18 mouse cellular contexts compared by ENCODE assay signal in genomic region chr5:24280523-24280922, GRCm38 (mm10).
DNase-seq lines count a peak whose midpoint lies in the region; ATAC-seq lines count a peak whose summit lies in the region.
"Had no signal": no experiment of that assay in that cellular context is flagged by ENCODE, and none has a peak within 500 bp of the region (broad histone marks: within the 10 kb centered on the region; RNA-seq: fewer than 3 reads in every experiment).

No protein-coding gene starts in this region.

- DNase-seq in hindbrain, embryonic 11.5 days (ENCODE audit: low spot score) = peak; percentile 61
- DNase-seq in embryo, embryonic 11 days = peak; percentile 44
- DNase-seq in retina, embryonic 14.5 days (ENCODE audit: low spot score) = peak; percentile 91
- no peak for DNase-seq in kidney, adult 9 months
- no peak for DNase-seq in layer of hippocampus, adult 9-10 months (ENCODE audit: low spot score)
- DNase-seq: adrenal gland, postnatal 10 days; cerebellum, adult 2 months; gastrocnemius, postnatal 25 days; heart, postnatal 10 days; layer of hippocampus, postnatal 36 days; liver; lung, adult 18-20 months had no signal

- no peaks in the 10 kb centered on the region for H3K4me1 ChIP-seq in hindbrain, embryonic 11.5 days (replicated peaks; ENCODE audit: control insufficient read depth, insufficient read depth, low read length)
- H3K4me1 ChIP-seq in hindbrain, embryonic 16.5 days (ENCODE audit: control insufficient read depth, insufficient read depth, low read depth, low read length) = peaks cover 3% of the 10 kb centered on the region; the same call in 1 of the 2 replicates
- peaks cover 7% of the 10 kb centered on the region for H3K4me1 ChIP-seq in forebrain, embryonic 16.5 days (replicated peaks; ENCODE audit: control insufficient read depth, insufficient read depth, low read length)
- H3K4me1 ChIP-seq: heart, embryonic 10.5 days; neural tube, embryonic 13.5 days had no signal

- no peak overlapping the region for H3K4me3 ChIP-seq in hindbrain, embryonic 11.5 days (ENCODE audit: low read depth, low read length)
- no peak overlapping the region for H3K4me3 ChIP-seq in hindbrain, embryonic 16.5 days (ENCODE audit: low read length)
- H3K4me3 ChIP-seq in forebrain, embryonic 16.5 days (replicated peaks; ENCODE audit: low read length) = no peak overlapping the region
- H3K4me3 ChIP-seq: heart, embryonic 10.5 days; neural tube, embryonic 13.5 days had no signal

- 51% methylated on average over 2 of the region's 2 CpGs for WGBS in hindbrain, embryonic 11.5 days
- 29% methylated on average over 2 of the region's 2 CpGs for WGBS in hindbrain, embryonic 16.5 days
- WGBS in forebrain, embryonic 16.5 days = 20% methylated on average over 2 of the region's 2 CpGs

- no peak overlapping the region for H3K4me2 ChIP-seq in hindbrain, embryonic 11.5 days (replicated peaks; ENCODE audit: low read depth, low read length)
- H3K4me2 ChIP-seq in hindbrain, embryonic 16.5 days (ENCODE audit: low read length) = no peak overlapping the region
- no peak overlapping the region for H3K4me2 ChIP-seq in forebrain, embryonic 16.5 days (ENCODE audit: low read length)
- H3K4me2 ChIP-seq: neural tube, embryonic 13.5 days had no signal

- no peaks in the 10 kb centered on the region for H3K9me3 ChIP-seq in hindbrain, embryonic 11.5 days (ENCODE audit: control insufficient read depth, low read length)
- H3K9me3 ChIP-seq in hindbrain, embryonic 16.5 days (ENCODE audit: control insufficient read depth, low read length) = no peaks in the 10 kb centered on the region
- H3K9me3 ChIP-seq in forebrain, embryonic 16.5 days (ENCODE audit: control insufficient read depth, low read length) = no peaks in the 10 kb centered on the region
- H3K9me3 ChIP-seq: heart, embryonic 10.5 days; neural tube, embryonic 13.5 days had no signal

- H3K36me3 ChIP-seq in hindbrain, embryonic 11.5 days (ENCODE audit: control insufficient read depth, insufficient read depth, low read length) = no peaks in the 10 kb centered on the region
- no peaks in the 10 kb centered on the region for H3K36me3 ChIP-seq in hindbrain, embryonic 16.5 days (ENCODE audit: control insufficient read depth, insufficient read depth, low read length)
- H3K36me3 ChIP-seq in forebrain, embryonic 16.5 days (ENCODE audit: control insufficient read depth, insufficient read depth) = no peaks in the 10 kb centered on the region
- H3K36me3 ChIP-seq: heart, embryonic 10.5 days; neural tube, embryonic 13.5 days had no signal

- H3K27ac ChIP-seq in hindbrain, embryonic 11.5 days (ENCODE audit: low read depth, low read length) = peak overlapping the region; percentile 19; the same call in 1 of the 2 replicates
- H3K27ac ChIP-seq in hindbrain, embryonic 16.5 days (ENCODE audit: low read depth, low read length) = no peak overlapping the region
- no peak overlapping the region for H3K27ac ChIP-seq in forebrain, embryonic 16.5 days (ENCODE audit: low read length)
- H3K27ac ChIP-seq: heart, embryonic 10.5 days; neural tube, embryonic 13.5 days had no signal

- peak; percentile 57; the same call in 1 of the 2 replicates for ATAC-seq in hindbrain, embryonic 11.5 days (ENCODE audit: low FRiP score)
- ATAC-seq in hindbrain, embryonic 16.5 days = no peak
- ATAC-seq in forebrain, embryonic 16.5 days = peak; percentile 38; the same call in 1 of the 2 replicates
- ATAC-seq in granulocyte monocyte progenitor cell, adult 5-6 weeks (replicated peaks; ENCODE audit: poor library complexity, severe bottlenecking) = no peak
- ATAC-seq: inflammation-experienced regulatory T-cells, adult 6 months had no signal

- H3K9ac ChIP-seq in hindbrain, embryonic 11.5 days (ENCODE audit: low read depth, low read length) = no peak overlapping the region; the same call in 1 of the 2 replicates
- no peak overlapping the region for H3K9ac ChIP-seq in hindbrain, embryonic 16.5 days (ENCODE audit: low read depth, low read length)
- no peak overlapping the region for H3K9ac ChIP-seq in forebrain, embryonic 16.5 days (replicated peaks; ENCODE audit: low read depth, low read length)
- H3K9ac ChIP-seq: neural tube, embryonic 13.5 days had no signal

- no peaks in the 10 kb centered on the region for H3K27me3 ChIP-seq in hindbrain, embryonic 11.5 days (ENCODE audit: control insufficient read depth, insufficient read depth, low read length)
- H3K27me3 ChIP-seq in hindbrain, embryonic 16.5 days (replicated peaks; ENCODE audit: control insufficient read depth, insufficient read depth, low read length) = no peaks in the 10 kb centered on the region
- no peaks in the 10 kb centered on the region for H3K27me3 ChIP-seq in forebrain, embryonic 16.5 days (replicated peaks; ENCODE audit: control insufficient read depth, insufficient read depth, low read length)
- H3K27me3 ChIP-seq: neural tube, embryonic 13.5 days had no signal

Comparison
In these comparisons a context has a peak if more than half of its experiments do, and no peak if none do; other contexts are left out.
1. ATAC-seq: peak in hindbrain, embryonic 11.5 days (single experiment) and forebrain, embryonic 16.5 days (single experiment); none in hindbrain, embryonic 16.5 days (single experiment) and granulocyte monocyte progenitor cell, adult 5-6 weeks (single experiment).
2. DNase-seq: peak in hindbrain, embryonic 11.5 days (single experiment), embryo, embryonic 11 days (single experiment) and retina, embryonic 14.5 days (single experiment); none in kidney, adult 9 months (single experiment) and layer of hippocampus, adult 9-10 months (single experiment).